Mouse (Mus musculus) thymus, postnatal 10 days (tissue): ENCODE data around the gene Cnksr3.

ENCODE experiments used
- DNase-seq, 2 experiments: peaks; one replicate each; pipeline ENCODE4 v3.0.0; 2021; ENCODE audit warnings: low spot score in 2 of 2

Gene Cnksr3

DNA sequence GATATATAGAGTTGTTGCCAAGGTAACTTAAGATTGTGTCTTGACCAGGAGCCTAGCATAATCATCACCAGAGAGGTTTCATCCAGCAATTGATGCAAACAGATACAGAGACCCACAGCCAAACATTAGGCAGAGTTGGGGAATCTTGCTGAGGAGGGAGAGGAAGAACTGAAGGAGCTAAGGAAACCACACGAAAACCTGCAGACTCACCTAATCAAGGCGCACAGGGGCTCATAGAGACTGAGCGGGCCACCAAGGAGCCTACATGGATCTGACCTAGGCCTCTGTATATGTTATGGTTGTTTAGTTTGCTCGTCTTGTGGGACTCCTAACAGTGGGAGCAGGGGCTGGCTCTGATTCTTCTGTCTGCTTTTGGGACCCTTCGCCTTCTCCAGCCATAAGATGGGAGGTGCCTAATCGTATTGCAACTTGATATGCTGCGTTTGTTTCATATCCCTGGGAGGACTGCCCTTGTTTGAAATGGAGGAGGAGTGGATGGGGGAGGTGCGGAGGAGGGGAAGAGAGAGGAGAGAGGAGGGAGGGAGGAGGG is 135.3 kb downstream of the Cnksr3 start:
- DNase-seq = no peak

DNA sequence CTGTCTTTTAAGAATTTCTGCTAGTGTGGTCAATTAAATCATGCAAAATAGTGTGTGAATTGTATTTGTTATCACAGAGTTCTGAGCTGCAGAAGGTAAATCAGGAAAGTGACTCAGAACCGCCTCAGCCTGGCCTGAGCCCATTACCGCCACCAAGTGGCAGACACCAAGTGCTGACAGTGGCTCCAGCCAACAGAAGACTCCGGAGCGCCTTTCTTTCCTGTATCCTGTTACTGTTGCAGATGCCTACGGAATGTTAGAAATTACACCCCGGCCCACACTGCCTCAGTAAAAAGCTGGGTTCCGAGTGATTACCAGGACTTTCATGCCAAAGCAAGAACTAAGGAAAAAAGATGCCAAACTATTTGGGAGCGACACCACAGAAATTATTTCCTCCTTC is 135.8 kb downstream of the Cnksr3 start:
- DNase-seq = peak; percentile 7 to 58

DNA sequence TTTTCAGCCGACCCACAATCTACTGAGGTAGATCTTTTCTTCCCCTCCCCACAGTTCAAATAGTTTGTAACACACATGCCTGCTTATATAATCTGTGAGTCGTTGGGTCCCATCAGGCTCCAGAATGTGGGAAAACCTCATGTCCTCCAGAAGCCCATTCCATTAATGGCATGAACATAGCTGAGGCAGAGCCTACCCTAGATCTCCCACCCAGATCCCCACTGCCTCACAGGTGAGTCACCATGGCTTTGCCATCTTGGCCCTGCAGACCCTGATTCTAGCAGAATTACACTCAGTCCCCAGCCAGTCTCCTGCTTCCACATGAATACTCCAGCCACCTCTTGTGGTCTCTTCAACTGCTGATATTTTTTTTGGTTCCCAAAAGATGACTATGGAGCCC is 136.4 kb downstream of the Cnksr3 start:
- no peak for DNase-seq

DNA sequence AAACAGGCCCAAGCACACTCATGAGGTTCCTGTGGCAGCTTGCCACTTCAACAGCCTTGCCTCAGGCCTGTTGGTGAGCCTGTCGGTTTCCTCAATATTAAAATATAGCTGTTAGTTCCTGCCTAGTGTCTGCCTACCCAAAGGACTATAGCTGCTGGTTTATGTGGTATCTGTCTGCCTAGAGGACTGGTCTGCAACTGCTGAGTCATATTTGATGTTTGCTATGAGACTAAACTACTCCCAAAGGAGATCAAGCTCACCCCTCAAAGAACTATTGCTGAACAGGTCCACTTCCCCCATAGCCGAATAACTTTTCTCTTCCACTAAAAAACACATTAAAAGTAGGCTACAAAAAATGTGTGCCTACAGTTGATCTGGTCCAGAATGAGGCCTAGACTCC is 137.8 kb downstream of the Cnksr3 start:
- DNase-seq = no peak

DNA sequence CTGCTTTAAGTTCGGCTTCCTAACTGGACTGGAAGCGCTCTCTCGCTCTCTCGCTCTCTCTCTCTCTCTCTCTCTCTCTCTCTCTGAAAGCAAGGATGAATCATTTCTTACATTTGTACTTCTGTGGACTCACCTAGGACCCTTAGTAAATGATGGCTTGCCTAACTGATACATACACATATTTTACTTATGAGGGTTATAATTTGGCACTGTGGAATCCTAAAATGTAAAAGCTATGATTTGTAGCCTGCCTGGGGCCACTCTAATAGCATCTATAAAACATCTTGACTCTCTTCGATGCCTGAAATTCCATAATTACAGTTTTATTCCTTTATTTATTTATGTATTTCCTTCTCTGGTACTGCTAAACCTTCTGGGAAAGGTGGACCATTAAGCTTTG is 141.1 kb downstream of the Cnksr3 start:
- no peak for DNase-seq

DNA sequence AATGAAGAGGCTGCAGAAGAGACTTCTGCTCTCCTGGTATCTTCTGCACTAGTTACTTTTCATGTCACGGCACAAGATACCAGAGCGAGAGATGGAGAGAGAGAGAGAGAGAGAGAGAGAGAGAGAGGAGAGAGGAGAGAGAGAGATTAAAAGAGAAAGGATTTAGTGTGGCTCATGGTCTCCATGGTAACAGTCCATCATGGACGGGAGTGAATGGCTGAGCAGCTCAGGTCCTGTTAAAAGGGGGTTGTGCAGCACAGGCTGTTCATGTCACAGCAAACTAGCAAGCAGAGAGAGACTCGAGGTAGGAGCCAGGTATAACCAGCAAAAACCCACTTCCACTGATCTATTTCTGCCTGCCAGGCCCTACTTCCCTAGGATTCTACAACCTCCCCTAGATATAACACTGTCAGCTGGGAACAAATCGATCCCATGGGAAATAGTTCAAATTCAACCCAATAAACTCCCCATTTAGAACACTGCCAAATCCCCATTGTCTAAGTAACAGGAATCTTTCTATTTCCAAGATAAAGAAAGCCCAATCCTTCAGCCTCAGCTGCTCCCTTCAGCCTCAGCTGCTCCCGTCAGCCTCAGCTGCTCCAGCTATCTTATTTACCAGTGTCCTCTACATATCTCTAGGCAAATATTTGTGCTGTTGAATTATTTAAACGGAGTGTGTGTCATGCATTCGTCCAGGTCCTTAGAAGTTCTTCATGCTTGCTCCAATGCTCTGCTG is 141.8 kb downstream of the Cnksr3 start:
- no peak for DNase-seq

DNA sequence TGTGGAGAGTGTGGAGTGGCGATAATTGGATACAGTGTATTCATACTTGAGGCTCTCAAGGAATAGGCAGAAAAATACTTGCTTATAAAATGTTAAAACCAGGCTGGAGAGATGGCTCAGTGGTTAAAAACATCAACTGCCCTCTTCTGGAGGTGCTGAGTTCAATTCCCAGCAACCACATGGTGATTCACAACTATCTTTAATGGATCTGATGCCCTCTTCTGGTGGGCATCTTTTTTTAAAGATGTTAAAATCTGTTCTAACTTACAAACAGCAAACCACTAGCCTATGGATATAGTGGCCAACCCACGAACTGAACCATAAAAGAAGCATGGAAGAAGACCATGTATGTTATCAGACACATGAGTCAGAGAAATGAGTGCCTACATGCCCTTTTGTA is 142.9 kb downstream of the Cnksr3 start:
- DNase-seq = no peak
